Mouse (Mus musculus) ES-E14 (cell line): Measurements from ENCODE around the gene Nr4a1. TPM values are rescaled to one million over a fixed set of nuclear protein-coding genes. Genes with fewer than 3 reads are reported as not detected.

ENCODE experiments used
- DNase-seq: peaks from one replicate; pipeline ENCODE4 v3.0.0-alpha.2; 2013; ENCODE audit warnings: low read depth, low spot score
- H3K27ac ChIP-seq: 2 replicates; pipeline ENCODE4 v1.5.1; 2012; ENCODE audit warnings: low read depth, mild to moderate bottlenecking, low read length, moderate library complexity, mixed read lengths; ENCODE audit not compliant: poor library complexity, insufficient read depth, severe bottlenecking
- H3K36me3 ChIP-seq: 2 replicates; pipeline ENCODE4 v1.6.1; 2012; ENCODE audit warnings: mild to moderate bottlenecking, low read length, moderate library complexity, mixed read lengths; ENCODE audit not compliant: control insufficient read depth, poor library complexity, insufficient read depth, severe bottlenecking
- H3K4me1 ChIP-seq, 2 experiments: fragments of 150-350 bp in 1 of 2; sonication (generic) in 1 of 2; 2 replicates each; pipeline ENCODE4 v1.6.1; 2012; ENCODE audit warnings: low read length in 2 of 2, mild to moderate bottlenecking in 1 of 2, mixed read lengths in 1 of 2; ENCODE audit not compliant: control insufficient read depth in 2 of 2, insufficient read depth in 2 of 2, poor library complexity in 1 of 2
- H3K4me3 ChIP-seq, 2 experiments: fragments of 150-350 bp in 1 of 2; sonication (generic) in 1 of 2; 2 replicates each; pipeline ENCODE4 v1.5.1; 2012; ENCODE audit warnings: low read length in 2 of 2, low read depth in 1 of 2, mild to moderate bottlenecking in 1 of 2, mixed read lengths in 1 of 2; ENCODE audit not compliant: insufficient read depth in 1 of 2, poor library complexity in 1 of 2, severe bottlenecking in 1 of 2
- H3K9ac ChIP-seq: 2 replicates; pipeline ENCODE4 v1.6.1; 2012; ENCODE audit warnings: low read depth, mild to moderate bottlenecking, low read length, mixed read lengths; ENCODE audit not compliant: poor library complexity, insufficient read depth, severe bottlenecking
- H3K9me3 ChIP-seq: fragments of 150-350 bp; sonication (generic); 2 replicates; pipeline ENCODE4 v1.6.1; 2012; ENCODE audit warnings: low read depth, mild to moderate bottlenecking, low read length; ENCODE audit not compliant: control insufficient read depth, insufficient read depth
- CHD2 ChIP-seq: IDR thresholded peaks from 2 replicates; pipeline ENCODE4 v1.6.1; 2014; ENCODE audit warnings: mild to moderate bottlenecking, low read depth, low read length, inconsistent platforms
- HCFC1 ChIP-seq: IDR thresholded peaks from 2 replicates; pipeline ENCODE4 v1.6.1; 2012; ENCODE audit warnings: low read length, inconsistent platforms, borderline replicate concordance; ENCODE audit not compliant: insufficient read depth
- MAFK ChIP-seq: IDR thresholded peaks from 2 replicates; pipeline ENCODE4 v1.6.1; 2014; ENCODE audit warnings: mild to moderate bottlenecking, low read depth, low read length, inconsistent platforms; ENCODE audit not compliant: insufficient read depth
- ZC3H11A ChIP-seq: IDR thresholded peaks from 2 replicates; pipeline ENCODE4 v1.6.1; 2012; ENCODE audit warnings: low read depth, mild to moderate bottlenecking, inconsistent platforms, low read length, borderline replicate concordance
- ZNF384 ChIP-seq: IDR thresholded peaks from 2 replicates; pipeline ENCODE4 v1.6.1; 2012; ENCODE audit warnings: low read depth, low read length, inconsistent platforms
- in situ Hi-C, 2 experiments: fragments of 600-800 bp; cut with MboI; formaldehyde crosslinking; loops; one replicate each; pipeline ENCODE4 v1.15.1; 2025; ENCODE audit warnings: low sequenced_read_pairs in 2 of 2, inconsistent platforms in 1 of 2; ENCODE audit not compliant: unreplicated experiment in 2 of 2
- total RNA-seq: library from RNA; depleted of rRNA; stranded (reverse); fragments of 300-350 nt; gene quantifications from 2 replicates; pipeline ENCODE4 v1.2.3, GENCODE M21; 2012

Nr4a1 gene
- total RNA-seq, 1 experiment = 12.1 TPM

GRCm38 (mm10) chr15:101222897-101223482 lies 31.1 kb upstream of the Nr4a1 start:
- Histone ChIP-seq H3K27ac (no peak overlapping the region), H3K36me3 (no peaks in the 10 kb centered on the region), H3K4me3 (no peak overlapping the region), H3K9ac (no peak overlapping the region), H3K9me3 (no peaks in the 10 kb centered on the region), H3K4me1 (peaks cover 6 to 21% of the 10 kb centered on the region in 2 experiments; a peak in 3 of 4 replicates)
- in situ Hi-C loops = no loop called here
- TF ChIP-seq CHD2 (no peak), ZC3H11A (no peak), ZNF384 (no peak), MAFK (no peak), HCFC1 (no peak)
- DNase-seq = no peak

GRCm38 (mm10) chr15:101223596-101223995 lies 30.5 kb upstream of the Nr4a1 start:
- TF ChIP-seq ZC3H11A = no peak
- TF ChIP-seq CHD2 = no peak
- TF ChIP-seq ZNF384 = no peak
- no peak for TF ChIP-seq HCFC1
- TF ChIP-seq MAFK = no peak
- H3K4me1 ChIP-seq = peaks cover 8 to 25% of the 10 kb centered on the region in 2 experiments
- no peaks in the 10 kb centered on the region for H3K9me3 ChIP-seq
- no peaks in the 10 kb centered on the region for H3K36me3 ChIP-seq
- H3K27ac ChIP-seq = no peak overlapping the region
- H3K4me3 ChIP-seq = peak overlapping the region; percentile 87 to 99
- DNase-seq = no peak
- no peak overlapping the region for H3K9ac ChIP-seq
- in situ Hi-C loops = no loop called here

- H3K9me3 ChIP-seq = no peaks in the 10 kb centered on the region
- no peak within 1 kb of the TSS; the same call in 1 of the 2 replicates for H3K27ac ChIP-seq
- DNase-seq = peak; percentile 75
- in situ Hi-C loops = no loop called here
- TF ChIP-seq ZC3H11A = no peak
- no peak for TF ChIP-seq CHD2
- no peak for TF ChIP-seq HCFC1
- TF ChIP-seq MAFK = no peak
- no peak for TF ChIP-seq ZNF384
- peak within 1 kb of the TSS; percentile 70 for H3K9ac ChIP-seq
- H3K4me3 ChIP-seq = peak within 1 kb of the TSS; percentile 87 to 99
- peaks cover 6% of the 10 kb centered on the region for H3K36me3 ChIP-seq
- H3K4me1 ChIP-seq = peaks cover 9 to 28% of the 10 kb centered on the region in 2 experiments
Measured at GRCm38 (mm10) chr15:101224006-101224906, 29.8 kb upstream of the Nr4a1 start, which contains the start of gene Grasp. Gene Grasp, plus strand, starts transcription at chr15:101224188.

DNA sequence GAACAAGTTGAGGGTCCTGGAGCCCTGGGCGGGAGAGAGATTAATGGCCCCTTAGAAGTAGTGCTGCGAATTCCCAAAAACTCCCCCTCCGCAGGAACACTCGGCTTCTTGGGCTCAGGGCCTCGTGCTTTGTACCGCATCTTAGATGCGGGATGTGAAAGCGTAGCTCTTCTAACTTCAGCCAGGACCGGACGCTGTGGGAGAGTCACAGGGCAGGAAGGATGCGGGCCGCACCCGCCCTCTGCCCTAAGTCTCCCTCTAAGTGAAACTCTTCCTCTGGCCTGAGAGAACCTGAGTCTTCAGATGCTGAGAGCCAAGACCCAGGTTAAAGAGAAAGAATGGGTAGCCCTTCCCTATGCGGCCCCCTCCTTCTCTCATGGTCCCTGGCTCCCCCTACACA lies 29.1 kb upstream of the Nr4a1 start:
- in situ Hi-C loops = no loop called here
- TF ChIP-seq HCFC1 (no peak), ZNF384 (no peak), ZC3H11A (no peak), CHD2 (no peak), MAFK (no peak)
- Histone ChIP-seq H3K4me3 (peak overlapping the region; percentile 87 to 99), H3K27ac (no peak overlapping the region; the same call in 1 of the 2 replicates), H3K9me3 (no peaks in the 10 kb centered on the region), H3K36me3 (peaks cover 10% of the 10 kb centered on the region), H3K9ac (peak overlapping the region; percentile 70), H3K4me1 (peaks cover 9 to 25% of the 10 kb centered on the region in 2 experiments)
- no peak for DNase-seq
